Mouse (Mus musculus) lung, embryonic 14.5 days (tissue): ENCODE results near the gene Jazf1. TPM values are rescaled to one million over a fixed set of nuclear protein-coding genes. Genes with fewer than 3 reads are reported as not detected.

Source experiments
- ATAC-seq: fragments of 200-750 bp; cut with Nextera tagmentation; 2 replicates; pipeline ENCODE4 v1.8.0; 2017; ENCODE audit warnings: mild to moderate bottlenecking, moderate TSS enrichment, moderate library complexity; ENCODE audit not compliant: insufficient read depth
- DNase-seq: peaks from one replicate; pipeline ENCODE4 v3.0.0-alpha.2; 2015
- H3K27ac ChIP-seq: fragments of 300-500 bp; sonication (generic); 2 replicates; pipeline ENCODE4 v1.5.1; 2014; ENCODE audit warnings: low read depth, mild to moderate bottlenecking, moderate library complexity
- H3K27me3 ChIP-seq: fragments of 300-500 bp; sonication (generic); 2 replicates; pipeline ENCODE4 v1.6.1; 2014; ENCODE audit warnings: low read length, control low read depth; ENCODE audit not compliant: insufficient read depth
- H3K36me3 ChIP-seq: fragments of 300-500 bp; sonication (generic); 2 replicates; pipeline ENCODE4 v1.6.1; 2014; ENCODE audit warnings: control low read depth; ENCODE audit not compliant: insufficient read depth
- H3K4me1 ChIP-seq: fragments of 300-500 bp; sonication (generic); 2 replicates; pipeline ENCODE4 v1.6.1; 2014; ENCODE audit warnings: antibody characterized with exemption, control low read depth; ENCODE audit not compliant: insufficient read depth
- H3K4me2 ChIP-seq: fragments of 300-500 bp; sonication (generic); 2 replicates; pipeline ENCODE4 v1.6.1; 2014; ENCODE audit warnings: mild to moderate bottlenecking
- H3K4me3 ChIP-seq: fragments of 300-500 bp; sonication (generic); 2 replicates; pipeline ENCODE4 v1.5.1; 2014; ENCODE audit warnings: low read depth, low read length
- H3K9ac ChIP-seq: fragments of 300-500 bp; sonication (generic); 2 replicates; pipeline ENCODE4 v1.6.1; 2014
- H3K9me3 ChIP-seq: fragments of 300-500 bp; sonication (generic); 2 replicates; pipeline ENCODE4 v1.6.1; 2016; ENCODE audit warnings: low read depth, low read length, control low read depth
- CTCF ChIP-seq: IDR thresholded peaks from 2 replicates; pipeline ENCODE4 v1.5.1; 2016; ENCODE audit warnings: antibody characterized with exemption, low read depth
- WGBS: fragments of 180-500 bp; shearing (Covaris S2); extraction: QIAGEN DNeasy Blood & Tissue Kit; methylation state at CpG from one replicate; pipeline ENCODE4 v1.1.7; 2014; 5-methylcytosine and 5-hydroxymethylcytosine counted together
- polyA plus RNA-seq: library from polyadenylated mRNA; unstranded; fragments of >200 nt; fragmentation: Nextera tagmentation; extraction: Ambion mirVana; gene quantifications from 2 replicates; pipeline ENCODE4 v1.2.1, GENCODE M21; 2014

Gene Jazf1
- polyA plus RNA-seq, 1 experiment from 2014 or later = 3.9 TPM

GRCm38 (mm10) chr6:52779546-52779945 lies 288.9 kb downstream of the Jazf1 start:
- TF ChIP-seq CTCF = no peak
- DNase-seq (no peak), ATAC-seq (no peak)
- no peak overlapping the region for H3K4me2 ChIP-seq
- no peak overlapping the region for H3K4me3 ChIP-seq
- H3K27ac ChIP-seq = no peak overlapping the region
- H3K9ac ChIP-seq = no peak overlapping the region
- no peaks in the 10 kb centered on the region for H3K36me3 ChIP-seq
- H3K4me1 ChIP-seq = no peaks in the 10 kb centered on the region
- no peaks in the 10 kb centered on the region for H3K9me3 ChIP-seq
- H3K27me3 ChIP-seq = no peaks in the 10 kb centered on the region
- 86% methylated on average over 5 of the region's 5 CpGs for WGBS

GRCm38 (mm10) chr6:52778523-52778922 lies 289.9 kb downstream of the Jazf1 start:
- Histone ChIP-seq H3K4me2 (no peak overlapping the region), H3K27me3 (no peaks in the 10 kb centered on the region), H3K27ac (no peak overlapping the region), H3K9me3 (no peaks in the 10 kb centered on the region), H3K4me1 (no peaks in the 10 kb centered on the region), H3K9ac (no peak overlapping the region), H3K4me3 (no peak overlapping the region), H3K36me3 (no peaks in the 10 kb centered on the region)
- WGBS = 79% methylated on average over 5 of the region's 5 CpGs
- TF ChIP-seq CTCF = no peak
- DNase-seq = no peak
- no peak for ATAC-seq

GRCm38 (mm10) chr6:52777034-52777433 lies 291.4 kb downstream of the Jazf1 start:
- Histone ChIP-seq H3K9ac (no peak overlapping the region), H3K4me1 (no peaks in the 10 kb centered on the region), H3K36me3 (no peaks in the 10 kb centered on the region), H3K9me3 (no peaks in the 10 kb centered on the region), H3K27me3 (no peaks in the 10 kb centered on the region), H3K4me2 (no peak overlapping the region), H3K4me3 (no peak overlapping the region), H3K27ac (no peak overlapping the region)
- ATAC-seq = no peak
- no peak for DNase-seq
- TF ChIP-seq CTCF = no peak
- 92% methylated on average over 8 of the region's 8 CpGs for WGBS

- H3K9me3 ChIP-seq = no peaks in the 10 kb centered on the region
- WGBS = 64% methylated on average over 8 of the region's 8 CpGs
- H3K27ac ChIP-seq = no peak overlapping the region
- H3K4me3 ChIP-seq = no peak overlapping the region
- no peaks in the 10 kb centered on the region for H3K27me3 ChIP-seq
- no peak overlapping the region for H3K9ac ChIP-seq
- no peaks in the 10 kb centered on the region for H3K4me1 ChIP-seq
- ATAC-seq = no peak
- H3K36me3 ChIP-seq = no peaks in the 10 kb centered on the region
- no peak for DNase-seq
- no peak overlapping the region for H3K4me2 ChIP-seq
- no peak for TF ChIP-seq CTCF
Measured at GRCm38 (mm10) chr6:52775956-52776355, 292.5 kb downstream of the Jazf1 start.

- Histone ChIP-seq H3K4me1 (no peaks in the 10 kb centered on the region), H3K27ac (no peak overlapping the region), H3K9me3 (no peaks in the 10 kb centered on the region), H3K36me3 (peaks cover 2% of the 10 kb centered on the region; the same call in 1 of the 2 replicates), H3K9ac (no peak overlapping the region), H3K4me3 (no peak overlapping the region), H3K27me3 (no peaks in the 10 kb centered on the region), H3K4me2 (no peak overlapping the region)
- DNase-seq (no peak), ATAC-seq (no peak)
- no peak for TF ChIP-seq CTCF
- 76% methylated on average over 3 of the region's 3 CpGs for WGBS
Measured at GRCm38 (mm10) chr6:52775350-52775749, 293.1 kb downstream of the Jazf1 start.

GRCm38 (mm10) chr6:52773132-52773531 lies 295.3 kb downstream of the Jazf1 start:
- no peaks in the 10 kb centered on the region for H3K9me3 ChIP-seq
- DNase-seq (no peak), ATAC-seq (no peak)
- no peaks in the 10 kb centered on the region for H3K4me1 ChIP-seq
- no peak for TF ChIP-seq CTCF
- H3K4me2 ChIP-seq = no peak overlapping the region
- peaks cover 21% of the 10 kb centered on the region for H3K36me3 ChIP-seq
- no peaks in the 10 kb centered on the region for H3K27me3 ChIP-seq
- no peak overlapping the region for H3K4me3 ChIP-seq
- WGBS = 66% methylated on average over 5 of the region's 5 CpGs
- H3K9ac ChIP-seq = no peak overlapping the region
- no peak overlapping the region for H3K27ac ChIP-seq

GRCm38 (mm10) chr6:52770789-52771188 lies 297.6 kb downstream of the Jazf1 start:
- ATAC-seq = no peak
- DNase-seq = no peak
- TF ChIP-seq CTCF = no peak
- Histone ChIP-seq H3K27me3 (no peaks in the 10 kb centered on the region), H3K4me3 (no peak overlapping the region), H3K27ac (no peak overlapping the region), H3K9me3 (no peaks in the 10 kb centered on the region), H3K4me2 (no peak overlapping the region), H3K4me1 (no peaks in the 10 kb centered on the region), H3K9ac (no peak overlapping the region), H3K36me3 (peaks cover 41% of the 10 kb centered on the region)
- WGBS = 46% methylated on average over 1 of the region's 1 CpGs

- Histone ChIP-seq H3K4me3 (no peak overlapping the region), H3K9me3 (no peaks in the 10 kb centered on the region), H3K27me3 (no peaks in the 10 kb centered on the region), H3K4me1 (no peaks in the 10 kb centered on the region), H3K4me2 (no peak overlapping the region), H3K9ac (no peak overlapping the region), H3K36me3 (peaks cover 74% of the 10 kb centered on the region), H3K27ac (no peak overlapping the region)
- TF ChIP-seq CTCF = no peak
- DNase-seq = no peak
- ATAC-seq = no peak
- WGBS = 71% methylated on average over 7 of the region's 7 CpGs
Measured at GRCm38 (mm10) chr6:52765206-52765605, 303.2 kb downstream of the Jazf1 start.
